Mouse (Mus musculus) limb, embryonic 13.5 days (tissue): ENCODE data around the gene Cyfip1. TPM values are rescaled to one million over a fixed set of nuclear protein-coding genes. Genes with fewer than 3 reads are reported as not detected.
A peak's percentile ranks its signal among the peaks of the same experiment; 100 is the strongest.

Source experiments
- ATAC-seq: fragments of 200-750 bp; cut with Nextera tagmentation; 2 replicates; pipeline ENCODE4 v1.8.0; 2017; ENCODE audit warnings: low read depth, moderate number of reproducible peaks, moderate TSS enrichment; ENCODE audit not compliant: low FRiP score
- H3K27ac ChIP-seq: fragments of 300-500 bp; sonication (generic); 2 replicates; pipeline ENCODE4 v1.5.1; 2015; ENCODE audit warnings: inconsistent platforms, mild to moderate bottlenecking, moderate library complexity
- H3K27me3 ChIP-seq: fragments of 300-500 bp; sonication (generic); 2 replicates; pipeline ENCODE4 v1.6.1; 2015; ENCODE audit warnings: mild to moderate bottlenecking, inconsistent platforms
- H3K36me3 ChIP-seq: fragments of 300-500 bp; sonication (generic); 2 replicates; pipeline ENCODE4 v1.6.1; 2015; ENCODE audit warnings: inconsistent platforms, mild to moderate bottlenecking, moderate library complexity
- H3K4me1 ChIP-seq: fragments of 300-500 bp; sonication (generic); 2 replicates; pipeline ENCODE4 v1.6.1; 2015; ENCODE audit warnings: inconsistent platforms
- H3K4me2 ChIP-seq: fragments of 300-500 bp; sonication (generic); replicated peaks from 2 replicates; pipeline ENCODE4 v1.6.1; 2015; ENCODE audit warnings: inconsistent platforms, mild to moderate bottlenecking, moderate library complexity
- H3K4me3 ChIP-seq: fragments of 300-500 bp; sonication (generic); 2 replicates; pipeline ENCODE4 v1.5.1; 2015; ENCODE audit warnings: moderate library complexity, mild to moderate bottlenecking, inconsistent platforms
- H3K9ac ChIP-seq: fragments of 300-500 bp; sonication (generic); 2 replicates; pipeline ENCODE4 v1.6.1; 2015; ENCODE audit warnings: mild to moderate bottlenecking, inconsistent platforms
- H3K9me3 ChIP-seq: fragments of 300-500 bp; sonication (generic); 2 replicates; pipeline ENCODE4 v1.6.1; 2016; ENCODE audit warnings: inconsistent platforms
- WGBS: fragments of 180-500 bp; shearing (Covaris S2); methylation state at CpG from one replicate; pipeline ENCODE4 v1.1.7; 2015; 5-methylcytosine and 5-hydroxymethylcytosine counted together
- polyA plus RNA-seq: library from polyadenylated mRNA; unstranded; fragments of >200 nt; fragmentation: Nextera tagmentation; extraction: Ambion mirVana; gene quantifications from 2 replicates; pipeline ENCODE4 v1.2.1, GENCODE M21; 2015

The Cyfip1 gene
- polyA plus RNA-seq = 118 and 127 TPM in 2 replicates

GRCm38 (mm10) chr7:55841445-55841844, at the start of gene Cyfip1:
Gene Cyfip1 (plus strand): TSS chr7:55841745.
- ATAC-seq = no peak; the same call in 1 of the 2 replicates
- peak within 1 kb of the TSS; percentile 92 for H3K4me3 ChIP-seq
- no peaks in the 10 kb centered on the region for H3K27me3 ChIP-seq
- peak within 1 kb of the TSS; percentile 97 for H3K27ac ChIP-seq
- H3K4me1 ChIP-seq = peaks cover 16% of the 10 kb centered on the region
- H3K9ac ChIP-seq = peak within 1 kb of the TSS; percentile 96
- no peaks in the 10 kb centered on the region for H3K9me3 ChIP-seq
- WGBS = 48% methylated on average over 7 of the region's 7 CpGs
- H3K4me2 ChIP-seq = peak within 1 kb of the TSS; percentile 79
- H3K36me3 ChIP-seq = no peaks in the 10 kb centered on the region; the same call in 1 of the 2 replicates

DNA sequence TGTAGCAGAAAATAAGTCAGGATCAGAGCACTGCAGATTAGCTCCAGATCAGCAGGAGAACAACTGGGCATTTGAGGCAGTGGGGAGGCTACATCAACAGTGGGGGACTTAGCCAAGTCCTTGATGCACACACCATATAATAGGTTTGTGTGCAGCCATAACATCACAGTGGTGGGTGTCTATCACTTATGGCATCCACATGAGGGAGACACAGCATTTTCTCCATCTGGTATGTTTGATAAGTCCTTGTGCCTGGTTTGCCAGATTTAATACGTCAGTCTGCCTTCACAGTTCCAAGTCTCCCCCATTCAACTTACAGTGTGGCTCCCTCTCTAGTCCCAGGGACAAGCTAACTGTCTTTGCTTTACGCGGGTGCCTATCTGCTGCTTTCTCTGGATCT, 49.3 kb upstream of the Cyfip1 start:
- WGBS = 70% methylated on average over 3 of the region's 3 CpGs
- H3K9ac ChIP-seq = no peak overlapping the region

DNA sequence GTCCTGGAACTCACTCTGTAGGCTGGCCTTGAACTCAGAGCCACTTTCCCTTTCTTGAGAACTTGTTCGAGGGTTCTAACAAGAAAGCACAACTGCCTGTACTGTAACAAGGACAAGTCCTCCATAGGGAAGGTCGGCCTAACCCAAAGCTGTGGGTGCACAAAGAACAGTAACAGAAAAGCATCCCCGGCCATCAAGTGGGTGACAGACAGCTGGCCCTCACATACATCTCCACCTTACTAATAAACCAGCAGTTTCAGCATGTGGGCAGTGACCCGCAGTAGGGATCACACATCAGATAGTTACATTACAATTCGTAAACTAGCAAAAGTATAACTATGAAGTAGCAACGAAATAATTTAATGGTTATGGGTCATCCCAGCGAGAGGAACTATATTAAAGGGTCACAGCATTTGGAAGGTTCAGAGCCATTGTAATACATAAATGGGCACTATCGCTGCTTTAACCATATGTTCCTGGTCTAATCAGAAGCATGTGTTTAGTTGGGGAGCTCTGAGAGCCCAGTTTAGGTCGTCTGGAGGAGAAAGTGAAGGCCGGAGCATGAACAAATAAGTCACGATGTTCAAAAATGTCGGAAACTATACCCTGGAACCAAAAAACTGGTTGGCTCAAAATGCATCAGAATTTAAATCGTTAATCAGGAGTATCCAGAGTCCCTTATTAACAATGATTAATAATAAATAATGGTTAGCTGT, 48.2 kb upstream of the Cyfip1 start:
- 28% methylated on average over 13 of the region's 13 CpGs for WGBS
- peaks cover 23% of the 10 kb centered on the region for H3K36me3 ChIP-seq
- no peaks in the 10 kb centered on the region for H3K9me3 ChIP-seq
- peaks cover 12% of the 10 kb centered on the region for H3K4me1 ChIP-seq
- peak overlapping the region; percentile 78 for H3K4me3 ChIP-seq
- H3K4me2 ChIP-seq = peak overlapping the region; percentile 78
- peak overlapping the region; percentile 89 for H3K9ac ChIP-seq
- ATAC-seq = peak; percentile 18; the same call in 1 of the 2 replicates
- peak overlapping the region; percentile 79; the same call in 1 of the 2 replicates for H3K27ac ChIP-seq
- no peaks in the 10 kb centered on the region for H3K27me3 ChIP-seq

More for the DNA sequence above, 49.3 kb upstream of the Cyfip1 start:
- no peak for ATAC-seq
- Histone ChIP-seq H3K4me3 (no peak overlapping the region), H3K27me3 (no peaks in the 10 kb centered on the region), H3K36me3 (peaks cover 14% of the 10 kb centered on the region), H3K4me2 (no peak overlapping the region), H3K4me1 (peaks cover 12% of the 10 kb centered on the region), H3K9me3 (no peaks in the 10 kb centered on the region), H3K27ac (no peak overlapping the region)

GRCm38 (mm10) chr7:55793952-55794603, 47.5 kb upstream of the Cyfip1 start, which contains the start of gene Tubgcp5:
Gene Tubgcp5 (plus strand): TSS chr7:55794154.
- Histone ChIP-seq H3K27ac (peak within 1 kb of the TSS; percentile 79), H3K9ac (peak within 1 kb of the TSS; percentile 89), H3K4me2 (peak within 1 kb of the TSS; percentile 78), H3K4me3 (peak within 1 kb of the TSS; percentile 78), H3K9me3 (no peaks in the 10 kb centered on the region), H3K4me1 (peaks cover 12% of the 10 kb centered on the region), H3K36me3 (peaks cover 25% of the 10 kb centered on the region), H3K27me3 (no peaks in the 10 kb centered on the region)
- ATAC-seq = peak; percentile 99
- WGBS = 0% methylated on average over 49 of the region's 51 CpGs

GRCm38 (mm10) chr7:55799981-55800380, 41.6 kb upstream of the Cyfip1 start:
- Histone ChIP-seq H3K9me3 (no peaks in the 10 kb centered on the region), H3K4me2 (no peak overlapping the region), H3K36me3 (peaks cover 73% of the 10 kb centered on the region), H3K9ac (no peak overlapping the region), H3K27me3 (no peaks in the 10 kb centered on the region), H3K27ac (no peak overlapping the region), H3K4me3 (no peak overlapping the region), H3K4me1 (peaks cover 3% of the 10 kb centered on the region)
- 94% methylated on average over 3 of the region's 3 CpGs for WGBS
- no peak for ATAC-seq

DNA sequence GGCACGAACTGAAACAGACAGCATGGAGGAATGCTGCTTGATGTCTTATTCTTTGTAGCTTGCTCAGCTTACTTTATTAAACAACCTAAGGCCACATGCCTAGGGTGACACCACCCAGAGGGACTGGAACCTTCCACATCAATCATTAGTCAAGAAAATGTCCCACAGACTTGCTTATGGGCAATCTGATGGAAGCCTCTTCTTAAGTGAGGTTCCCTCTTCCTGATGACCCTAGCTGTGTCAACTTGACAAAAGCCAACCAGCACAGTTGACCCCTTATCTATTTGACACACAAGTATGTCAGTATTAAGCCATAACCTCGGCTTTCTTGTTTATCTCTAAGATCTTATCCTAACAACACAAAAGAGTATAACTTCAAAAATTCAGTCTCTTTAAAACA, 31.6 kb upstream of the Cyfip1 start:
- Histone ChIP-seq H3K4me3 (no peak overlapping the region), H3K27ac (no peak overlapping the region), H3K36me3 (peaks cover 87% of the 10 kb centered on the region), H3K9ac (no peak overlapping the region), H3K4me1 (no peaks in the 10 kb centered on the region), H3K9me3 (no peaks in the 10 kb centered on the region), H3K4me2 (no peak overlapping the region), H3K27me3 (no peaks in the 10 kb centered on the region)
- no peak for ATAC-seq
- 93% methylated on average over 2 of the region's 2 CpGs for WGBS

DNA sequence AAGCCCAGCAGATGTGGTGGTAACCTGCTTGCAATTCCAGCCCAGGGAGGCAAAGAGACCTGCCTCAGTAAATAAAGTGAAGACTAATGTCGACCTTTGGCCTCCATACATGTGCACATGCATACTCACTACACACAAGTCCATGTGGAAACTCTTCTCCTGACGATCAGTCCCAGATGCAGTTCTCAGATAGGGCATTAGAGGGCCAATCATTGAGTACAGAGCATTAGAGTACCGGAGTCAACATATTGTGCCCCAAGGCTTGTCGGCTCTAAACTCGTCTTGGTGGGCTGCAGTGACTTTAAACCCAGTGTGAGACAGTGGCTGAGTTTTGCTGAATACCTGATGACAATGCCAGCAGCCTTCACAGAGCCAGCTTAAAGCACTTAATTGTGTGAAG, 17.1 kb upstream of the Cyfip1 start:
- Histone ChIP-seq H3K4me2 (no peak overlapping the region), H3K27me3 (no peaks in the 10 kb centered on the region), H3K4me3 (no peak overlapping the region), H3K4me1 (no peaks in the 10 kb centered on the region), H3K9me3 (no peaks in the 10 kb centered on the region), H3K36me3 (peaks cover 90% of the 10 kb centered on the region), H3K9ac (no peak overlapping the region), H3K27ac (no peak overlapping the region)
- ATAC-seq = no peak
- WGBS = 81% methylated on average over 5 of the region's 5 CpGs

DNA sequence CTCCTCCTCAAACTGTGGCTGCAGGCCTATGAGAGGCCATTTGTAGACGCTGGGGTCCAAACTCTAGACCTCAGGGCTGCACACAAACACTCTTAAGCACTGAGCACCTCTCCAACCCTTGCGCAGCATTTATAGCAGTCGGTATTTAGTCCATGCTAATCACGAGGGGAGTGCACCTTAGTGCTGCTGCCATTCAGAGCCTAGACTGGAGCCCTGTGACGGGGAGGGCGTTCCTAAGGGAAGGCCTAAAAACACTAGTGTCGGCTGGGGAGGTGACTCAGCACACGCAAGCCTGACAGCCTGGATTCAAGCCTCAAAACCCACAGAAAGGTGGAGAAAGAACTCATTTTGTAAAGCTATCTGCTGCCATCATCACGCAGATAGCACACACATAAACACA, 14.0 kb upstream of the Cyfip1 start:
- WGBS = 86% methylated on average over 9 of the region's 9 CpGs
- no peak overlapping the region for H3K4me3 ChIP-seq
- H3K9ac ChIP-seq = no peak overlapping the region
- H3K9me3 ChIP-seq = no peaks in the 10 kb centered on the region
- peaks cover 81% of the 10 kb centered on the region for H3K36me3 ChIP-seq
- no peaks in the 10 kb centered on the region for H3K27me3 ChIP-seq
- H3K4me1 ChIP-seq = no peaks in the 10 kb centered on the region
- H3K27ac ChIP-seq = no peak overlapping the region
- H3K4me2 ChIP-seq = no peak overlapping the region
- ATAC-seq = no peak

DNA sequence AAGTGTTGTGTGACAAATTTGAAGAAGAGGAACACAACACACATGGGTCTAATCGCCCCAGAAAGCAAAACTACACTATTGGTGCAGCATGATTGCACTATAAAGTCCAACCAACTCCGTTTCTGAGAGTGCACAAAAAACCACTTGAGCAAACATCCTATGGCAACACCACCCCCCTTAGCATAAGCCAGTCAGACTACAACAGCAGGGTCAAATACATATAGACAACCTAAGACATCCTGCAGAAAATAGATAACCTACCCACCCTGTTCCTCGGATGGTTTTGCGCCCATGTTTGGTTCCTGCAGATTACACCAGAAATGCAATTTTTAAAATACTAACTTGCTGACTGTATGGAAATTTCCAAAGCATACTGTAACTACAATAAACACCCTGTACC, 4.7 kb upstream of the Cyfip1 start:
- no peak overlapping the region for H3K4me2 ChIP-seq
- no peak overlapping the region for H3K9ac ChIP-seq
- H3K4me1 ChIP-seq = peaks cover 5% of the 10 kb centered on the region
- no peak for ATAC-seq
- H3K27me3 ChIP-seq = no peaks in the 10 kb centered on the region
- no peaks in the 10 kb centered on the region for H3K9me3 ChIP-seq
- H3K4me3 ChIP-seq = no peak overlapping the region
- peaks cover 17% of the 10 kb centered on the region for H3K36me3 ChIP-seq
- 82% methylated on average over 4 of the region's 4 CpGs for WGBS
- no peak overlapping the region for H3K27ac ChIP-seq

DNA sequence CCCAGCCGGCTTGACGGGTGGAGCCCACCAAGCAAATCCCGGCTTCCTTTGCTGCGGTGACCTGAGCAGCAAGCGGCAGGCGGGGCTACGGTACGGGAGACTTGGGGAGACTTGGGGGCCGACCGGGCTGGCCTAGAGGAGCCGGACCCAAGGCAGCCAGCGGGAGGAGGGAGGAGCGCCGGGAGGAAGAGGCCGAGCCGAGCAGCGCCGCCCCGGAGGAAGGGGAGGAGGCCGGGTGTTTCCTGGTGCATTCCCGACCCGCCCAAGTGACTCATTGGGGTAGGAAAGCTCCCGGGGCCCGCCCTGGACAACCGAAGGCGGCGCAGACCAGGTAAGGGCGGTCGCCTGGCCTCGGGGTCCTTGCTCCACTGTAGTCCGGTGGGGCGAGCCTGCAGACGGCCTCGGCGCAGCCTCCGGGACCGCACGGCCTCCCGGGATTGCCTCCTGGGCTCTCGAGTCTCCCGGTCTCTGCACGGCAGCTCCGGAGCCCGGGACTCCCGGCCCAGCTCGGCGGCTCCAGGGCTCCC, 495 bp downstream of the Cyfip1 start:
- peak overlapping the region; percentile 92 for H3K4me3 ChIP-seq
- H3K4me1 ChIP-seq = peaks cover 22% of the 10 kb centered on the region
- peak; percentile 97 for ATAC-seq
- H3K36me3 ChIP-seq = no peaks in the 10 kb centered on the region; the same call in 1 of the 2 replicates
- H3K9me3 ChIP-seq = no peaks in the 10 kb centered on the region
- 0% methylated on average over 41 of the region's 47 CpGs for WGBS
- peak overlapping the region; percentile 79 for H3K4me2 ChIP-seq
- H3K9ac ChIP-seq = peak overlapping the region; percentile 96
- H3K27ac ChIP-seq = peak overlapping the region; percentile 97
- H3K27me3 ChIP-seq = no peaks in the 10 kb centered on the region

GRCm38 (mm10) chr7:55842504-55843152, 1.1 kb downstream of the Cyfip1 start:
- peak overlapping the region; percentile 92 for H3K4me3 ChIP-seq
- peak overlapping the region; percentile 79 for H3K4me2 ChIP-seq
- no peaks in the 10 kb centered on the region; the same call in 1 of the 2 replicates for H3K36me3 ChIP-seq
- WGBS = under 1% methylated on average over 40 of the region's 40 CpGs
- no peaks in the 10 kb centered on the region for H3K9me3 ChIP-seq
- peak overlapping the region; percentile 97 for H3K27ac ChIP-seq
- H3K27me3 ChIP-seq = no peaks in the 10 kb centered on the region
- H3K4me1 ChIP-seq = peaks cover 25% of the 10 kb centered on the region
- H3K9ac ChIP-seq = peak overlapping the region; percentile 96
- ATAC-seq = peak; percentile 55; the same call in 1 of the 2 replicates
